Mouse (Mus musculus): ENCODE data around the gene St8sia2. TPM values are rescaled to one million over a fixed set of nuclear protein-coding genes. Genes with fewer than 3 reads are reported as not detected.

Gene St8sia2
- polyA plus RNA-seq (2017; shearing (Covaris generic)), result 0.05 TPM

DNA sequence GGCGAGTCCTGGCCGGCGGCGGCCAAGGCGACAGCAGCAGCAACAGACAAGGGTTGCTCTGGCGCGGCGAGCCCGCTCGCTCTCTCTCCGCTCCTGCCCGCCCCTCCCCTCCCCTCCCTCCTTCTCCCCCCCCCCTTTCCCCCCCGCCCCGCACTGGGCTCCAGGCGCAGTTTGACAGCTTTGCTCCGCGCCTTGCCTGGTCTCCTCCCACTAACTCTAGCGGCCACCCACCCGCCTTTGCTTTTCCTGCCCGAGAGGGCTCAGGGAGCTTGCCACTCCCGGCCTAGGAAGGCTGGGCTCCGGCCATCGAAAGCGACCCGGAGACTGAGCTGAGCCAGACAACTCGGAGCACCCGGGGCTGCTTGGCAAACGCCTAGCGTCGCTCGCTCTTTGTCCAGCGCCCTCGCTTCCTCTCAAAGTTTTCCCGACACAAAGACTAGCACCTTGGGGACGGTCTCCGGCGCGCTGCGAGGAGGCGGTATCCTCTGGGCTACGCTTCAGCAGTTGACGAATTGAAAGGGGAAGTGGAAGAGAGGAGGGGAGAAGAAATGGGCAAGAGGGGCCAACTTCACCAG is at the start of gene St8sia2:
Gene St8sia2 (minus strand): TSS at position 90 of the 575 bp plus-strand sequence.

